In the genomic region with DNA sequence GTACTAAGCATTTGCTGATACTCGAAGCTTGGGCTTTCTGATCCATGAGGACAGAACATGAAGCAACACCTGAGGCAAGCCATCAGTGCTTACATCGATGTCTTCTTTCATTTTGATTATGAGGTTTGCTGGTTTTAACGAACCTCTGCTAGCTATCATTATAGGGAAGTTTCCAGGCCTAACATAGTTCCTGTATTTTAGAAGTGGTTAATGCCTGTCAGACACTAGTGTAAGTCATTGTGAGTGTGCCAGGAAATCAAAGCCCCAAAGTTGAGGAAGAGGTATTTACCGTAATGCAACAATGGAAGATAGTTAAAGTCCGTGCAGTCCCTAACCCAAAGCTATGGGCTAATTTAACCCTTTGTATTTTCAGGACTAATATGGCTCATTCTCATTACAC, we compare ENCODE assay signal across 25 mouse cellular contexts.
DNase-seq lines count a peak whose midpoint lies in the region; ATAC-seq and TF ChIP-seq lines count a peak whose summit lies in the region.
"Had no signal": no experiment of that assay in that cellular context is flagged by ENCODE, and none has a peak within 500 bp of the region (broad histone marks: within the 10 kb centered on the region; RNA-seq: fewer than 3 reads in every experiment).

No protein-coding gene starts in this region.

- no peak overlapping the region for H3K27ac ChIP-seq in MEL (ENCODE audit: control insufficient read depth, low read depth, low read length)
- no peak overlapping the region for H3K27ac ChIP-seq in forebrain, embryonic 13.5 days
- H3K27ac ChIP-seq: embryonic facial prominence, embryonic 10.5 days; embryonic facial prominence, embryonic 12.5 days had no signal

- H3K36me3 ChIP-seq in MEL (ENCODE audit: control insufficient read depth in 1 of 2, insufficient read depth in 2 of 2, low read length in 2 of 2): no peaks in the 10 kb centered on the region
- H3K36me3 ChIP-seq in forebrain, embryonic 13.5 days (ENCODE audit: poor library complexity, severe bottlenecking): no peaks in the 10 kb centered on the region
- H3K36me3 ChIP-seq: embryonic facial prominence, embryonic 10.5 days; embryonic facial prominence, embryonic 12.5 days; G1E had no signal

- no peak for TF ChIP-seq EP300 in MEL (IDR thresholded peaks at IDR 0.05; ENCODE audit: low read depth in 1 of 2, low read length in 2 of 2)

- TF ChIP-seq CTCF in MEL (IDR thresholded peaks at IDR 0.05 in 2 of 3, conservative IDR thresholded peaks at IDR 0.05 in 1 of 3; ENCODE audit: control insufficient read depth in 1 of 3, insufficient read depth in 1 of 3, low read depth in 2 of 3, low read length in 3 of 3, poor library complexity in 1 of 3, severe bottlenecking in 1 of 3): no peak

- H3K9me3 ChIP-seq in MEL (replicated peaks; ENCODE audit: insufficient read depth, low read length): no peaks in the 10 kb centered on the region
- H3K9me3 ChIP-seq in forebrain, embryonic 13.5 days (replicated peaks): no peaks in the 10 kb centered on the region
- H3K9me3 ChIP-seq: embryonic facial prominence, embryonic 10.5 days; embryonic facial prominence, embryonic 12.5 days; G1E had no signal

- H3K79me2 ChIP-seq in MEL (ENCODE audit: control insufficient read depth, insufficient read depth, low read length, poor library complexity): no peaks in the 10 kb centered on the region

- H3K9ac ChIP-seq in MEL (ENCODE audit: control insufficient read depth, low read depth, low read length, poor library complexity, severe bottlenecking): no peak overlapping the region
- H3K9ac ChIP-seq in forebrain, embryonic 13.5 days: no peak overlapping the region
- H3K9ac ChIP-seq: embryonic facial prominence, embryonic 12.5 days had no signal

- 0 out of 4 replicates have a peak, but pooled peaks cover 0 to 2% of the 10 kb centered on the region in 2 experiments for H3K4me1 ChIP-seq in MEL (ENCODE audit: control insufficient read depth in 1 of 2, insufficient read depth in 2 of 2, low read length in 2 of 2)
- H3K4me1 ChIP-seq in forebrain, embryonic 13.5 days: no peaks in the 10 kb centered on the region
- H3K4me1 ChIP-seq: embryonic facial prominence, embryonic 10.5 days; embryonic facial prominence, embryonic 12.5 days had no signal

- H3K27me3 ChIP-seq in MEL (ENCODE audit: control insufficient read depth in 1 of 2, insufficient read depth in 2 of 2, low read length in 2 of 2): no peaks in the 10 kb centered on the region
- no peaks in the 10 kb centered on the region for H3K27me3 ChIP-seq in forebrain, embryonic 13.5 days
- H3K27me3 ChIP-seq: CH12.LX; embryonic facial prominence, embryonic 12.5 days had no signal

- TF ChIP-seq POLR2A in MEL (IDR thresholded peaks at IDR 0.05; ENCODE audit: control insufficient read depth in 1 of 2, insufficient read depth in 1 of 2, low read depth in 1 of 2, low read length in 2 of 2, poor library complexity in 1 of 2): no peak

- H3K4me3 ChIP-seq in MEL (ENCODE audit: control insufficient read depth in 1 of 2, insufficient read depth in 1 of 2, low read depth in 2 of 2, low read length in 2 of 2): no peak overlapping the region
- H3K4me3 ChIP-seq in forebrain, embryonic 13.5 days: no peak overlapping the region
- H3K4me3 ChIP-seq: embryonic facial prominence, embryonic 10.5 days; embryonic facial prominence, embryonic 12.5 days had no signal

- peak; percentile 96 for ATAC-seq in common myeloid progenitor, adult 5-6 weeks (replicated peaks; ENCODE audit: low read depth, poor library complexity, severe bottlenecking)
- peak; percentile 89 to 96 for ATAC-seq in hematopoietic stem cell, adult 5-6 weeks (replicated peaks in 1 of 2; ENCODE audit: insufficient read depth in 1 of 2, low FRiP score in 2 of 2, low TSS enrichment in 1 of 2, low read depth in 1 of 2, poor library complexity in 2 of 2, severe bottlenecking in 2 of 2)
- peak; percentile 92 for ATAC-seq in megakaryocyte progenitor cell, adult 5-6 weeks (replicated peaks; ENCODE audit: poor library complexity)
- no peak for ATAC-seq in forebrain, embryonic 13.5 days
- ATAC-seq: CD4-positive, CD25-positive, alpha-beta regulatory T cell, adult 4 months; forebrain, embryonic 14.5 days; forebrain, embryonic 16.5 days had no signal

- peak; percentile 44 for DNase-seq in MEL (ENCODE audit: low read depth, low spot score)
- DNase-seq in layer of hippocampus, adult 9-11 months: no peak
- DNase-seq in kidney, postnatal 25 days: no peak
- no peak for DNase-seq in Muller cell, postnatal 12 days (ENCODE audit: inconsistent ontology term)
- DNase-seq: adrenal gland, adult 2 months; adrenal gland, postnatal 10 days; adrenal gland, postnatal 25 days; B cell, adult 2 months; cerebellum, adult 11 months; cerebellum, adult 18-20 months; cerebellum, adult 8-10 months; cerebellum, adult 9-11 months; cerebellum, postnatal 14 days; cerebellum, postnatal 36 days had no signal

- no peak overlapping the region for H3K4me2 ChIP-seq in forebrain, embryonic 13.5 days
- H3K4me2 ChIP-seq: embryonic facial prominence, embryonic 12.5 days had no signal

- 74% methylated on average over 5 of the region's 5 CpGs for WGBS in forebrain, embryonic 13.5 days

- no peak; the same call in 1 of the 2 replicates for TF ChIP-seq RAD21 in MEL (IDR thresholded peaks at IDR 0.05; ENCODE audit: low read depth, low read length)

TF ChIP-seq in MEL, 35 proteins besides CTCF, POLR2A, EP300 and RAD21:
- TF ChIP-seq MAX (IDR thresholded peaks at IDR 0.05; ENCODE audit: low read length): no peak
- TF ChIP-seq MXI1 (IDR thresholded peaks at IDR 0.05; ENCODE audit: low read depth, low read length): no peak
- peak; percentile 23; the same call in 1 of the 2 replicates for TF ChIP-seq SMC3 (IDR thresholded peaks at IDR 0.05; ENCODE audit: low read depth, low read length)
- TF ChIP-seq BHLHE40 (IDR thresholded peaks at IDR 0.05; ENCODE audit: borderline replicate concordance, low read depth, low read length): no peak
